Mouse (Mus musculus) bone marrow, adult 2 months (tissue): ENCODE data around the gene Gm13889.

Experiments used
- CTCF ChIP-seq: fragments of 200-500 bp; IDR thresholded peaks from 2 replicates; pipeline ENCODE4 v1.5.1; 2011; ENCODE audit warnings: low read length, control low read depth; ENCODE audit not compliant: control insufficient read depth, insufficient read depth
- POLR2A ChIP-seq: fragments of 200-500 bp; IDR thresholded peaks from 2 replicates; pipeline ENCODE4 v1.6.1; 2011; ENCODE audit warnings: low read depth, mild to moderate bottlenecking, control low read depth, low read length, borderline replicate concordance; ENCODE audit not compliant: control insufficient read depth

- TF ChIP-seq POLR2A (no peak), CTCF (no peak)
These were observed 779 bp upstream of the Gm13889 start for GRCm38 (mm10) chr2:93957785-93958175.
